Mouse (Mus musculus) central nervous system, embryonic 14 days (tissue): ENCODE data around the gene Mesp2. TPM values are rescaled to one million over a fixed set of nuclear protein-coding genes. Genes with fewer than 3 reads are reported as not detected.

Experiments used
- polyA plus RNA-seq: library from polyadenylated mRNA; depleted of rRNA; stranded (reverse); fragments of >200 nt; gene quantifications from 2 replicates; pipeline ENCODE4 v1.2.3, GENCODE M21; 2012; rRNA removed

Gene Mesp2
- polyA plus RNA-seq, result 0.90 and 1.2 TPM in 2 replicates

DNA sequence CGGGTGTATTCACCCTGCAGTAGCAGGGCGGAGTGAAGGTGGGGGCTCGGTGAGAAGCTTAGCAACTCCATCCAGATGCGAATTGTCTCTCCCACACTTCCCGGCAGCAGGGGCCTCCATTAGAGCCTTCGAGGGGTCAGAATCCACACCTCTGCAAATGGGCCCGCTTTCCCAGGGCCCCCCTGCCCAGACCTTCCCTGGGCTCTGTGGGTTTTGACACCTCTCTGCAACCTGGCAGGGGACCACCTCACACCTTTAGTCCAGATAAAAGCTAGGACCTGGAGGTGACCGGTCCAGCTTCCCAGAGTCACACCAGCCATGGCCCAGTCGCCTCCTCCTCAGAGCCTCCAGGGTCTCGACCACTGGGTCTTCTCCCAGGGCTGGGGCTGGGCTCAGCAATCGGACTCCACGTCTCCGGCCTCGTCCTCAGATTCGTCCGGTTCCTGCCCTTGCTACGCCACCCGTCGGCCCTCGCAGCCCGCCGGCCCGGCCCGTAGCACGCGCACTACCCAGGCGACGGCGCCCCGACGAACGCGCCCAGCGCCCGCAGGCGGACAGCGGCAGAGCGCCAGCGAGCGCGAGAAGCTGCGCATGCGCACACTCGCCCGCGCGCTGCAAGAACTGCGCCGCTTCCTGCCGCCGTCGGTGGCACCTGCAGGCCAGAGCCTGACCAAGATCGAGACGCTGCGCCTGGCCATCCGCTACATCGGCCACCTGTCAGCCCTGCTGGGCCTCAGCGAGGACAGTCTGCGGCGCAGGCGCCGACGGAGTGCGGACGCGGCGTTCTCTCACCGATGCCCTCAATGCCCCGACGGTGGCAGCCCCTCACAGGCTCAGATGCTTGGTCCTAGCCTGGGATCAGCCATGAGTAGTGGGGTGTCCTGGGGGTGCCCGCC lies at the start of gene Mesp2:
Gene Mesp2, plus strand, starts transcription at position 117 of the 896 bp plus-strand sequence.

DNA sequence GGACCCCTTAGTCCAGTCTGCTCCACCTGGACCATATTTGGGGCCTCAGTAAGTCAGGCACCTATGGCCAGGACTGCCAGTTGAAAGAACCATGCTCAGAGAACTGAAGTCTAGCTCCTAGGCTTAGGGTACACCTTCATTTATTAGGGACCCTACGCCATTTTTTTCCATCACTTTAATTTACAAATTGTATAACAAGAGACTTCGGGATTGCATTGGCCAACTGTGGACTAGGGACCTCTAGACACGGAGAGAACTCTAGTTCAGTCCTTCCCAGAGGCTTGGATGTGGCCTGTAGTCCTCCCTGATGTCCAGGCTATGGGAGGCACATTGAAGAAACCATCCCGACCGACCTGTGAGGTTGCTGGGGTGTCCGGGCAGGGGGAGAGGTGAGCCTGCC lies 16.8 kb upstream of the Mesp2 start, which contains the start of gene Mesp1:
Gene Mesp1, minus strand, starts transcription at position 101 of the 400 bp plus-strand sequence.

DNA sequence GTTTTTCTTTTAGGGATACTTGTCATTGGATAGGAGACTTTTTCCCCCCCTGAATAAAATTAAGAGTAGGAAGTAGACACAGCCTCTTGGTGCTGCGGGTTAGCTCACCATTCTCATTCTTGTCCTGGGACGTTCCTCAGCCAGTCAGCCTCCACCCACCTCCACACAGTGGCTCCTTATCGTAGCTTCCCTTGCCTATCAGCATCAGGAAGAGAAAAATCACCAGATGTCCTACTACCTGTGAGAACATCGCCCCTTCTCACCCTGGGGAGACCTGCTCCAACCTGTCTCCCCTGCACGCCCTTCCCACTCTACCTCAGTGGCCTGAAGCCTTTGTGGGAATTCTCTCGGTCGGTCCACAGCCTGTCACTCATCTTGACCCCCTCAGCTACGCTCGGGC lies 50.3 kb downstream of the Mesp2 start, which contains the start of gene Anpep:
Gene Anpep, minus strand, starts transcription at position 249 of the 400 bp plus-strand sequence.

Other genes starting within 250 kb of the Mesp2 start
- gene Rhcg, start 193.1 kb upstream of the Mesp2 start, polyA plus RNA-seq, result 3.4 and 3.7 TPM in 2 replicates
- gene Ticrr, start 150.5 kb upstream of the Mesp2 start, polyA plus RNA-seq, result 4.1 and 4.8 TPM in 2 replicates
- gene Kif7, start 95.0 kb upstream of the Mesp2 start, polyA plus RNA-seq, result 7.0 and 7.3 TPM in 2 replicates
- gene Plin1, start 77.8 kb upstream of the Mesp2 start, polyA plus RNA-seq, result 0.12 and 0.20 TPM in 2 replicates
- gene Pex11a, start 67.6 kb upstream of the Mesp2 start, polyA plus RNA-seq, result 12.4 and 14.1 TPM in 2 replicates
- 0.29 and 0.41 TPM in 2 replicates for gene Wdr93, start 67.6 kb upstream of the Mesp2 start, polyA plus RNA-seq
- 0.05 and 0.07 TPM in 2 replicates for gene Mesp1, start 16.9 kb upstream of the Mesp2 start, polyA plus RNA-seq
- 5.1 and 9.9 TPM in 2 replicates for gene Anpep, start 50.3 kb downstream of the Mesp2 start, polyA plus RNA-seq
- gene Ap3s2, start 109.9 kb downstream of the Mesp2 start, polyA plus RNA-seq, result 46.1 and 51.1 TPM in 2 replicates
- gene Arpin, start 124.6 kb downstream of the Mesp2 start, polyA plus RNA-seq, result 10.2 and 12.0 TPM in 2 replicates
- 29.2 and 30.0 TPM in 2 replicates for gene Zfp710, start 214.1 kb downstream of the Mesp2 start, polyA plus RNA-seq